Mouse (Mus musculus): Measurements from ENCODE around the gene Mif4gd.

The Mif4gd gene

DNA sequence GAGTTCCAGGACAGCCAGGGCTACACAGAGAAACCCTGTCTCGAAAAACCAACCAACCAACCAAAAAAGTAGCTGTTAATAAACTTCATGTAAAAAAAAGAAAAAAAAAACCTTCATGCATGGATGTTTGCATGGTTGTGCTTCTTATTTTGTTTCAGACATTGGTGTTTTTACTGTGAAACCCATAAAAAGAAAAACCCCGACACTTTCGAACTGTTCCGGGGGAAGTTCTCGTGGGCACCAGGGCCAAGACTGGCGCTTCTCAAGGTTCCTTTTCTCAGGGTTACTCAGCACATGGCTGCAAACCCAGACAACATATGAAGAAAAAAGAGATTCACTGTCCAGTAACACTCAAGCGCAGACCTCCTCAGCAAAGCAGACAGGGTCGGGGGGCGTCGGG, 20.1 kb upstream of the Mif4gd start:
- 77% methylated on average over 10 of the region's 10 CpGs for WGBS

DNA sequence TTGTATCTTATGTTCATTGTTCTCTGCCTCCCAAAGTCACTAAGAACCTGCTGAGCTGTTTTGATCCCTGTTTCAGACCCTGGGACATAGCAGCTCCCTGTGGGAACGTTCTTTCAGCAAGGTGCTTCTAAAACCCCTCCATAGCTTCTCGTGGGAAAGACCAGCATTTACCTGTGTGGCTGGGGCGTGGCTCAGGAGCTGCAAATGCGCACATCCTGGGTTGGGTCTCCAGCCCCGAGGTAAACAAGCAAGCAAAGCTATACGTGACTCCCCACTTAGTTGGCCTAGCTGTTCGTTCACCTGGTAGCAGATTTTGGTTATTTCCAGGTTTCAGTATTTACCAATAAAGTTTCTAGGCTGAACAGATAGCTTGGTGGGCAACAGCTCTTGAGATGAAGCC, 19.5 kb upstream of the Mif4gd start:
- 79% methylated on average over 7 of the region's 7 CpGs for WGBS

DNA sequence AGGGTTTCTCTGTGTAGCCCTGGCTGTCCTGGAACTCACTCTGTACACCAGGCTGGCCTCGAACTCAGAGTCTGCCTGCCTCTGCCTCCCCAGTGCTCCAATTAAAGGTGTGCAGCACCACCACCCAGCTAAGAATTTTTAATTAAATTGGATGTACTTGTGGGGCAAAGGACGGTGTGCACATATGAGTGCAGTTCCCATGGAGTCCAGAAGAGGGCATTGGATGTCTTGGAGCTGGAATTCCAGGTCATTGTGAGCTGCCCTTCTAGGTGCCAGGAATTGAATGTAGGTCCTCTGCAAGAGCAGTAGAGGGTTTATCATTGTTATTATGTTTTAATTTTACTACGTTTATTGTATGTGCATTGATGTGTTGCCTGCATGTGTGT, 18.7 kb upstream of the Mif4gd start:
- 23% methylated on average over 3 of the region's 3 CpGs for WGBS

GRCm38 (mm10) chr11:115630532-115631504, 18.0 kb upstream of the Mif4gd start:
- WGBS: 49% methylated on average over 16 of the region's 16 CpGs

- 89% methylated on average over 13 of the region's 13 CpGs for WGBS
Observed at GRCm38 (mm10) chr11:115629734-115630531, 17.2 kb upstream of the Mif4gd start.

GRCm38 (mm10) chr11:115628465-115629101, 15.8 kb upstream of the Mif4gd start:
- 48% methylated on average over 13 of the region's 13 CpGs for WGBS

DNA sequence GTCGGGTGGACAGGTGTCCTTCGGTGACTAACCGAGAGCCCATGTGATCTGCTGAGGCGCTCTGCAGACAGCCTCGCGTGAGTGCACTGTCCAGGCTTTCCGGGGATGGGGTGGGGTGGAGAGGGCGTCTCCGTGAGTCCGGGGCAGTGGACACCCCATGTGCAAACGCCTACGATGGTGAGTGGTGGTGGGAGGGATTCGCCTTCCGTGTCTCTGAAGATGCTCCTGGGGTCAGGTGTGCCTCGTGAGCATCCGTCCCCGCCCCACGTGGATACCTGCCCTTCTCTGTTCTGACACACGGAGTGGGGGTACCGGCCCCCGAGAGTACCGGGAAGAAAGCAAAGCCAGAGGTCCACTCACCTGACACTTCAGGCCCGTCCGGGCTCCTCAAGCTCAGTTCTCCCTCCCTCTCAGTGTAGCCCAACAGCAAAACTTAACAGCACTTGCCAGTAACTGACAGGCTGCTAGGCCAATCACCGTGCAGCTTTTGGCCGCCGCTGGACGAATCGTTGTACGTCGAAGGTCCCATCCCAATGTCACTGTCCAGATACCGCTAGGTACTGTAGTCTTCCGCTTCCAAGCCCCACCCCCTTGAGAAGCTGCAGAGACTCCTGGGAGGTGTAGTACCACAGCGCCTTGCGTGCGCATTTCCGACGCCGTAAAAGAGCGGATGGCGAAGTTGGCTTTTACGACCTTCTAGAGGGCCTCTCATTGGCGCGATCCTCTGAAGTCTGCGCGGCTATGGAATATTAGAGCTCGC, 15.1 kb upstream of the Mif4gd start, which contains the start of gene Slc25a19:
Gene Slc25a19, minus strand, starts transcription at position 591 of the 760 bp plus-strand sequence.
- WGBS: under 1% methylated on average over 47 of the region's 47 CpGs

GRCm38 (mm10) chr11:115626824-115627616, 14.3 kb upstream of the Mif4gd start:
- 46% methylated on average over 11 of the region's 11 CpGs for WGBS

- 77% methylated on average over 9 of the region's 9 CpGs for WGBS
Observed at GRCm38 (mm10) chr11:115625877-115626276, 13.1 kb upstream of the Mif4gd start.

DNA sequence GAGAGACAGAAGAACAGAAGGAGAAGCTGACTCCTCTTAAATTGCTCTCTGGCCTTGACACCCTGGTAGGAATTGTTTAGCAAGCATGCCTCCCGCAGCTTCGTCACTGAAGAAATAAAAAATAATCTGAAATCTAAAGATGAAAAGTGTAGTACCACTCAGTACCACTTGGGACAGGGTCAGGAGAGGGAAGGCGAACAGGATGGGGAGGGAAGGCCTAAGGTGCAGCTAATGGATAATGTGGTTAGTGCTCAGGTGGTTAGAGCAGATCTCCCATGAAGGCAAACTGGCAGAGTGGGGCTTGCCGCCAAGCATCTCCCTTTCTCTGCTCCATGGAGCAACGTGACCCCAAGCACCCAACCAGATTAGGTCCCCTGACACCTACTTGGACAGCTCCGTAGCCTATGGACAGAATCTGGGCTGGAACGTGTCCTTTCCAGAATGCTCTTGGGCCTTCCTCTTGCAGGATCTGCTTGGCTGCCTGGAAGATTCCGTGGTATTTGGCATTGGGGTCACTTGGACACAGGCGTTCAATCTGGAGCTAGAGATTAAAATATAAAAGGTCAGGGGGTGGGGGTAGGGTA, 10.8 kb upstream of the Mif4gd start:
- WGBS: 73% methylated on average over 9 of the region's 9 CpGs

- WGBS: 95% methylated on average over 7 of the region's 7 CpGs
Observed at GRCm38 (mm10) chr11:115619949-115620348, 7.2 kb upstream of the Mif4gd start.

DNA sequence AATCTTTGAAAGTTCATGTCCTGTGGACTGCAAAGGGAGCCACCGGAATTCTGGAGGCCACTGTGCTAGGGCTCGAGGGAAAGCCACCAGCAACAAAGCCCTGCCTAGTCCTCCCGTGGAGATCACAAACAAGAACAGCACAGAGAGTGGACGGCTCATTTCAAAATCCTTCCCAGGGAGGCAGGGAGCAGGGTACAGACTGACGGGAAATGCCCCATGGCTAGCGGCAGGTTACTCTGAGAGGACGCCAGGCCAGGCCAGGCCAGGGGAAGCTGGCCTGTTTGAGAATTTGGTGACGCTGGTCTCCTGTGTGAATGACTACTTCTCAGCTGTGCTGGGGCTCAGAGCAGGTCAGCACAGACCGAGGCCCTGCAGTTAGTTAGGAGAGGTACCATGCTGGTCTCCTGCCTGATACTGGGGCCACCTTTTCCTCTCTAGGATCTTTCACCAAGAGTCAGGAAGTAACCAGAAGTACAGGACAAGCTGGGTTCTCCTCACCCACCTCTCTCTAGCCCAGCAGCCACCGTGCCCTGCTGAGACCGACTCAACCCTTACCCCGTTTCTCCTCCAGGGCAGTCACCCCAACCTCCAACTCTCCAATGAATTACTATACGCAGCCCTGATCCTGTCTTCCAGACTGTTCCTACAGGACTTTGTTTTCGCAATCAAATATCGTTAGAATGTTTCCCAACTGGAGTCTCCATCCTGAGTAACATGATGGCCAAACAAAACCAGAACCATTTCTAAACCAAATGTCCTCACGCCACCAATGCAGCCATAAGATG, 6.2 kb upstream of the Mif4gd start:
- 84% methylated on average over 16 of the region's 16 CpGs for WGBS

DNA sequence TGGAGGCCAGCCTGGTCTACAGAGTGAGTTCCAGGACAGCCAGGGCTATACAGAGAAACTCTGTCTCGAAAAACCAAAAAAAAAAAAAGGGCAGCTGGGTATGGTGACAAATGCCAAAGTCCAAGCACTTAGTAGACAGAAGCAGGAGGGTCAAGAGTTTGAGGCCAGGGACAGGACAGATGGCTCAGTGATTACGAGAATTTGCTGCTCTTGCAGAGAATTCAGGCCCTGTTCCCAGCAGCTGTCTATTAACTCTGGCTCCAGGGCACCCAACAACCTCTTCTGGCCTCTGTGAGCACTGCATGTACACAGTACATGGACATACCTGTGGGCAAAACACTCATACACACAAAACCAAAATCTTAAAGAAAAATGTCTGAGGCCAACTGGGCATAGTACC, 5.2 kb upstream of the Mif4gd start:
- 85% methylated on average over 2 of the region's 2 CpGs for WGBS

DNA sequence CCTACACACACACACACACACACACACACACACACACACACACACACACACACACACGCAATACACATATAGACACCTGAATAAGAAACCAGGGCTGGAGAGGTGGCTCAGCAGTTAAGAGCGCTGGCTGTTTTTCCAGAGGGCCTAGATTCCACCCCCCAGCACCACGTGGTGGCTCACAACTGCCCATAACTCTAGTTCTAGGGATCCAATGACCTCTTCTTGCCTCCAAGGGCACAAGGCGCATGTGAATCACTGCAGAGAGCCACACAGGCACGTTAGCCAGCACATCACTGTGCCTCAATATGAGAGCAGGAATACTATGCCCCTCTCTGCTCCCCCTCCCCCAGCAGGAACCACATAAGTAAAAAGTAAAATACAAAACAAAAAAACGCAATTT, 4.1 kb upstream of the Mif4gd start:
- 87% methylated on average over 6 of the region's 6 CpGs for WGBS

GRCm38 (mm10) chr11:115616371-115616770, 3.6 kb upstream of the Mif4gd start:
- 96% methylated on average over 7 of the region's 7 CpGs for whole genome bisulfite sequencing

- WGBS: 80% methylated on average over 6 of the region's 6 CpGs
Observed at GRCm38 (mm10) chr11:115615875-115616274, 3.1 kb upstream of the Mif4gd start.

DNA sequence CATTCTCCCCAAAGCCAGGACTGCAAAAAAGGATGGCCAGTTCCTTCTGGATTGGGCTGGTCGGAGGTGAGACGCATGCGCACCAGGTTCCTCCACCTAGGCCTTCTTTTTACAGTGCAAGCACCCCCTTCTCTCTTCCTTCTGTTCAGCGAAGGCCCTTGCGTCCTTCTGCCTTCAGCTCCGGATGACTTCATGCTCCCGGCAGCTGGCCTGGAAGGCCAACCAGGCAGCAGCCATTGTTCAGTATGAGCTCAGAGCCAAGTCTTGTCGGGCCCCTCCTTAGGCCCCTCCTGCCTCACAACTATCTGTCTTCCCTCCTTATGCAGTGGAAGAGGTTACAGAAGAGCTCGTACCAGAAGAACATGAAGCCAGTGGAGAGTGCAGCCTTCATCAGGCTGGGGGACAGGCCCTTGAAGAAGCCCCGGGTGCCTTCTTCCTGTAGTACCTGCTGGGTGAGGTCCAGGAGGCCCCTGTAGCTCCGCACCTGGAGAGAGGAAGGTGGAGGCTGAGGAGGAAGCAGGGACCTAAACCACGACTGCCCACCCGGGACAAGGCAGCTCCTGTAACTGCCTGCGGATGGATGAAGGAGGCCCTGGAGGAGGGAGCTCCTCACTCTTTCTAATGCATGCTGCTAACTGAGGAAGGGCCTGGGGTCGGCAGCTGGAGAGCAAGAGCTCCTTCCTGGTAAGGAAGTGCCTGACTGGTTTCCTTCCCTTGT, 2.5 kb upstream of the Mif4gd start:
- 77% methylated on average over 15 of the region's 15 CpGs for WGBS

- 83% methylated on average over 10 of the region's 10 CpGs for WGBS
Observed at GRCm38 (mm10) chr11:115614346-115615107, 1.8 kb upstream of the Mif4gd start.

Data from cerebral cortex, adult 2 months (tissue).